Mouse (Mus musculus) CH12F3 (cell line): ENCODE results near the gene Astn1.

Experiments
- in situ Hi-C: fragments of 300-500 bp; cut with MboI; formaldehyde crosslinking; loops from 2 replicates; pipeline ENCODE4 v1.14.3; 2020; ENCODE audit warnings: low sequenced_read_pairs

The Astn1 gene

GRCm38 (mm10) chr1:158713301-158714095, 351.4 kb downstream of the Astn1 start:
- in situ Hi-C loops, result loop anchor here (10.0 kb wide), 2 partner anchors 231 to 421 kb away; no protein-coding TSS in a partner anchor

GRCm38 (mm10) chr1:158732868-158733496, 370.9 kb downstream of the Astn1 start:
- in situ Hi-C loops, result no loop called here

GRCm38 (mm10) chr1:158739132-158739919, 377.3 kb downstream of the Astn1 start:
- in situ Hi-C loops, result no loop called here

- in situ Hi-C loops, result no loop called here
Observed at GRCm38 (mm10) chr1:158740161-158740766, 378.2 kb downstream of the Astn1 start.

- in situ Hi-C loops, result no loop called here
Observed at GRCm38 (mm10) chr1:158740949-158741348, 378.9 kb downstream of the Astn1 start.
